9 mouse cellular contexts compared by ENCODE assay signal in the genomic region with DNA sequence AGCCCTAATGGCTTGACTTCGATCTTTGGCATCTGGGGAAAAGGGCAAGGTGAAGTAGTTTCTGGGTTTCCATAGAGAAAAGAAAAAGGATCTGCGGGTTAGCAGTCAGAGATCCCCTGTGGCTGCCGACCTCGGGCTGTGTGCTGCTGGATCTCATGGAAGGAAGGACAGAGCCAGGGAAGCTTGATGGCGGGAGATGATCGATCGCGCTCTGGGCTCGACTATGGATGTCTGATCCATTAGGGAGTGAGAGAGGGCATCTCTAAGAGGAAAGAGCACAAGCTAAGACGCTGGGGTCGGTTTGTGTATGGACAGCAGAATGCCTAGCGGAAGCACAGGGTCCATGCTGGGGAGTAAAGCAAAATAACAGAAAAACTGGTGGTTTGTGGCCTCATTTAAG. TPM values are rescaled to one million over a fixed set of nuclear protein-coding genes. Genes with fewer than 3 reads are reported as not detected.
DNase-seq lines count a peak whose midpoint lies in the region; ATAC-seq lines count a peak whose summit lies in the region.
"Had no signal": no experiment of that assay in that cellular context is flagged by ENCODE, and none has a peak within 500 bp of the region (broad histone marks: within the 10 kb centered on the region; RNA-seq: fewer than 3 reads in every experiment).

No protein-coding gene starts in this region.

- H3K27ac ChIP-seq in kidney, embryonic 16.5 days (ENCODE audit: low read length), result no peak overlapping the region
- no peak overlapping the region for H3K27ac ChIP-seq in hindbrain, embryonic 12.5 days
- H3K27ac ChIP-seq in midbrain, embryonic 10.5 days (replicated peaks), result peak overlapping the region; percentile 55; the same call in 1 of the 2 replicates

- H3K9me3 ChIP-seq in kidney, embryonic 16.5 days (ENCODE audit: low read length), result no peaks in the 10 kb centered on the region
- no peaks in the 10 kb centered on the region for H3K9me3 ChIP-seq in hindbrain, embryonic 12.5 days (replicated peaks)
- H3K9me3 ChIP-seq in midbrain, embryonic 10.5 days (replicated peaks), result no peaks in the 10 kb centered on the region

- no peak for DNase-seq in kidney, adult 18-20 months
- DNase-seq in embryo, embryonic 9.5 days (ENCODE audit: extremely low spot score), result peak; percentile 57
- DNase-seq in midbrain, embryonic 10.5 days (ENCODE audit: low spot score), result peak; percentile 63
- no peak for DNase-seq in urinary bladder, postnatal 14 days (ENCODE audit: low spot score)
- no peak for DNase-seq in frontal cortex, postnatal 36 days (ENCODE audit: low spot score in 2 of 2)

- H3K27me3 ChIP-seq in kidney, embryonic 16.5 days (ENCODE audit: insufficient read depth, low read length), result no peaks in the 10 kb centered on the region
- H3K27me3 ChIP-seq in hindbrain, embryonic 12.5 days, result no peaks in the 10 kb centered on the region
- H3K27me3 ChIP-seq in midbrain, embryonic 10.5 days (ENCODE audit: low read depth, poor library complexity, severe bottlenecking), result no peaks in the 10 kb centered on the region

- H3K4me1 ChIP-seq in kidney, embryonic 16.5 days (ENCODE audit: insufficient read depth, low read length), result no peaks in the 10 kb centered on the region
- no peaks in the 10 kb centered on the region for H3K4me1 ChIP-seq in hindbrain, embryonic 12.5 days
- H3K4me1 ChIP-seq in midbrain, embryonic 10.5 days, result peaks cover 6% of the 10 kb centered on the region; the same call in 1 of the 2 replicates

- ATAC-seq in kidney, embryonic 16.5 days (ENCODE audit: low FRiP score, low TSS enrichment), result no peak
- ATAC-seq in hindbrain, embryonic 12.5 days (ENCODE audit: low FRiP score), result no peak
- no peak for ATAC-seq in activated CD4-positive, CD25-positive, alpha-beta regulatory T cell, adult 4 months

- no peak overlapping the region for H3K4me3 ChIP-seq in kidney, embryonic 16.5 days (ENCODE audit: low read length)
- peak overlapping the region; percentile 17; the same call in 1 of the 2 replicates for H3K4me3 ChIP-seq in hindbrain, embryonic 12.5 days
- H3K4me3 ChIP-seq in midbrain, embryonic 10.5 days, result peak overlapping the region; percentile 33; the same call in 1 of the 2 replicates
- H3K4me3 ChIP-seq: myocyte had no signal

- no peak overlapping the region for H3K9ac ChIP-seq in kidney, embryonic 16.5 days (replicated peaks; ENCODE audit: low read length)
- no peak overlapping the region for H3K9ac ChIP-seq in hindbrain, embryonic 12.5 days

- 0 out of 2 replicates have a peak, but pooled peaks cover 2% of the 10 kb centered on the region for H3K36me3 ChIP-seq in kidney, embryonic 16.5 days (ENCODE audit: insufficient read depth, low read length)
- no peaks in the 10 kb centered on the region for H3K36me3 ChIP-seq in hindbrain, embryonic 12.5 days
- H3K36me3 ChIP-seq in midbrain, embryonic 10.5 days, result no peaks in the 10 kb centered on the region

- WGBS in kidney, embryonic 16.5 days, result 54% methylated on average over 12 of the region's 12 CpGs
- WGBS in hindbrain, embryonic 12.5 days, result 45% methylated on average over 12 of the region's 12 CpGs
- whole genome bisulfite sequencing in midbrain, embryonic 10.5 days, result 40% methylated on average over 12 of the region's 12 CpGs

- peak overlapping the region; percentile 19; the same call in 1 of the 2 replicates for H3K4me2 ChIP-seq in kidney, embryonic 16.5 days (replicated peaks; ENCODE audit: low read depth, low read length)
- peak overlapping the region; percentile 33 for H3K4me2 ChIP-seq in hindbrain, embryonic 12.5 days (replicated peaks)

RNA-seq across cellular contexts. Expression of gene Dapp1, which starts 11.4 kb away (rescaled TPM):
- 9.3 and 10.1 TPM in 2 replicates for polyA plus RNA-seq in kidney, embryonic 16.5 days (2015; fragmentation: Nextera tagmentation; extraction: Ambion mirVana)
- 2.3 and 2.6 TPM in 2 replicates for polyA plus RNA-seq in hindbrain, embryonic 12.5 days (2016; fragmentation: Nextera tagmentation; extraction: Ambion mirVana)
- polyA plus RNA-seq in midbrain, embryonic 10.5 days (2016; fragmentation: Nextera tagmentation; extraction: Ambion mirVana), result 2.3 and 2.9 TPM in 2 replicates
- 10 to 100 TPM; 58.7 to 78.7 TPM for polyA plus RNA-seq in activated CD4-positive, CD25-positive, alpha-beta regulatory T cell, adult 4 months (2017; shearing (Covaris generic))

RNA-seq across cellular contexts. Expression of gene Lamtor3, which starts 51.6 kb away (rescaled TPM):
- polyA plus RNA-seq in kidney, embryonic 16.5 days (2015; fragmentation: Nextera tagmentation; extraction: Ambion mirVana), result 118 and 125 TPM in 2 replicates
- 97.6 and 98.1 TPM in 2 replicates for polyA plus RNA-seq in hindbrain, embryonic 12.5 days (2016; fragmentation: Nextera tagmentation; extraction: Ambion mirVana)
- polyA plus RNA-seq in midbrain, embryonic 10.5 days (2016; fragmentation: Nextera tagmentation; extraction: Ambion mirVana), result 91.6 and 91.8 TPM in 2 replicates
- 10 to 100 TPM; 69.7 to 81.8 TPM for polyA plus RNA-seq in activated CD4-positive, CD25-positive, alpha-beta regulatory T cell, adult 4 months (2017; shearing (Covaris generic))

Comparison
In these comparisons a context has a peak if more than half of its experiments do, and no peak if none do; other contexts are left out.
1. DNase-seq: peak in embryo, embryonic 9.5 days (single experiment) and midbrain, embryonic 10.5 days (single experiment); none in kidney, adult 18-20 months (single experiment), urinary bladder, postnatal 14 days (single experiment) and frontal cortex, postnatal 36 days (0 of 2).